10 mouse cellular contexts compared by ENCODE assay signal in the genomic region with DNA sequence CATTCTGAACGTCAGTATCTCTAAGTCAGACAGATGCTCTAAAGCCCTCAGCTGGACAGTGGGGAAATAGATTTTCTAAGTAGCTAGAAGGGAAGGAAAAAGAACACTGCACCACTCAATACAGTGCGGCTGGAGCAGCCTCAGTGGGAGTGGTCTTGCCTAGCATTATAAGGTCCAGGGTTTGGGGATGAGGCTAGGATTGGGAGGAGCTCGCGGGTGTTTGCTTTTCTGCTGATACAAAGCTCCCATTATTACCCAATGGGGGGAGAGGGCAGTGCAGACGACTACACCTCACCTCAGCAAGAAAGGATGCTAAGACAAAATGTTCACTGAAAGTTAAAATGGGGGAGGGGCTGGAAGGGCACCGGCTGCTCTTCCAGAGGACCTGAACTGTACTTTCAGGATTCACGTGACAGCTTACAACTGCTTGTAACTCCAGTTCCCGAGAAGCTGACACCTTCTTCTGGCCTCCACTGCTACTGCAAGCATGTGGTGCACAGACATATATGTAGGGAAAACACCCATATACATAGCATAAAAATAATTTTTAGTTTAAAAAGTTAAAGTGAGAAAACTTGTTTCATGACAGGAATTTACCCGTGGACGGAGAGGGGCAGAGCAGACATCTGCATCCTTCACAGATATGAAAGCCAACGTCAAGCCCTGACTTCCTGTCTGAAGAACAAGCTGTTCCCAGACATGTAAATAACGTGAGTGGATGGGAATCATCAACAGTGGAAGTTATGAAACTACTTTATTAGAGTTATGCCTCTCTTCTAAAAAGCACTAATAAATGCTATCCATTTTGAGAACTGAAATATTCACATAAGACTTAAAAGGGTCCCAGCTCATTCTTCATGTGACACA. TPM values are rescaled to one million over a fixed set of nuclear protein-coding genes. Genes with fewer than 3 reads are reported as not detected.
DNase-seq lines count a peak whose midpoint lies in the region; ATAC-seq and TF ChIP-seq lines count a peak whose summit lies in the region.
"Had no signal": no experiment of that assay in that cellular context is flagged by ENCODE, and none has a peak within 500 bp of the region (broad histone marks: within the 10 kb centered on the region; RNA-seq: fewer than 3 reads in every experiment).

No protein-coding gene starts in this region.

- peaks cover 47% of the 10 kb centered on the region for H3K4me1 ChIP-seq in heart, adult 2 months (ENCODE audit: control insufficient read depth, insufficient read depth, low read length)
- H3K4me1 ChIP-seq in intestine, embryonic 14.5 days (replicated peaks; ENCODE audit: control insufficient read depth, insufficient read depth, low read length) = peaks cover 8% of the 10 kb centered on the region

- peak; percentile 36 for DNase-seq in kidney, adult 18-20 months
- DNase-seq in kidney, adult 11 months = no peak
- DNase-seq in heart, adult 2 months = peak; percentile 66 to 67
- DNase-seq in intestine, embryonic 14.5 days (ENCODE audit: low spot score) = no peak
- peak; percentile 72 for DNase-seq in lung, postnatal 14 days
- no peak for DNase-seq in c-Kit-positive CD71-positive TER-119-positive erythroid progenitor cells, embryonic 14.5 days (ENCODE audit: low spot score)
- DNase-seq in thymus, postnatal 4 days = no peak
- no peak for DNase-seq in Muller cell, postnatal 12 days (ENCODE audit: inconsistent ontology term)
- DNase-seq: retina, postnatal 1 day had no signal

- peak; percentile 66; the same call in 1 of the 2 replicates for ATAC-seq in intestine, embryonic 14.5 days (replicated peaks; ENCODE audit: low FRiP score, low TSS enrichment, low read depth)

- no peak for TF ChIP-seq CTCF in heart, adult 2 months (IDR thresholded peaks at IDR 0.05)

- no peaks in the 10 kb centered on the region for H3K27me3 ChIP-seq in heart, adult 2 months (ENCODE audit: control insufficient read depth, insufficient read depth, low read length)
- no peaks in the 10 kb centered on the region for H3K27me3 ChIP-seq in intestine, embryonic 14.5 days (replicated peaks; ENCODE audit: control insufficient read depth, insufficient read depth, low read length)

- H3K9me3 ChIP-seq in intestine, embryonic 14.5 days (ENCODE audit: control insufficient read depth, low read length) = no peaks in the 10 kb centered on the region

- no peak overlapping the region for H3K4me3 ChIP-seq in heart, adult 2 months
- H3K4me3 ChIP-seq in intestine, embryonic 14.5 days (ENCODE audit: low read depth, low read length) = no peak overlapping the region

- H3K36me3 ChIP-seq in heart, adult 2 months (ENCODE audit: control insufficient read depth, insufficient read depth, low read length) = peaks cover 31% of the 10 kb centered on the region
- H3K36me3 ChIP-seq in intestine, embryonic 14.5 days (ENCODE audit: control insufficient read depth, insufficient read depth, low read length) = peaks cover 6% of the 10 kb centered on the region; the same call in 1 of the 2 replicates

- H3K27ac ChIP-seq in heart, adult 2 months = peak overlapping the region; percentile 88
- peak overlapping the region; percentile 11; the same call in 1 of the 2 replicates for H3K27ac ChIP-seq in intestine, embryonic 14.5 days (ENCODE audit: low read depth)

- intact Hi-C loops in heart, adult 2 months (cut with DNase I) = loop anchor here (1.0 kb wide), 1 partner anchor 31 kb away; no protein-coding TSS in a partner anchor

- no peak overlapping the region for H3K4me2 ChIP-seq in intestine, embryonic 14.5 days (ENCODE audit: low read length)

- 22% methylated on average over 12 of the region's 12 CpGs for WGBS in heart, adult 2 months
- 28% methylated on average over 12 of the region's 12 CpGs for WGBS in intestine, embryonic 14.5 days

- TF ChIP-seq POLR2A in heart, adult 2 months (IDR thresholded peaks at IDR 0.05; ENCODE audit: insufficient read depth, low read depth, low read length) = peak; percentile 51; the same call in 1 of the 2 replicates

- peaks cover 2% of the 10 kb centered on the region; the same call in 1 of the 2 replicates for H3K79me2 ChIP-seq in heart, adult 2 months (replicated peaks; ENCODE audit: control insufficient read depth, insufficient read depth, low read length)

- peak; percentile 98 for TF ChIP-seq EP300 in heart, adult 2 months (IDR thresholded peaks at IDR 0.05; ENCODE audit: insufficient read depth, low read depth, low read length)

- peak overlapping the region; percentile 3; the same call in 1 of the 2 replicates for H3K9ac ChIP-seq in heart, adult 2 months (ENCODE audit: low read depth, low read length)
- no peak overlapping the region for H3K9ac ChIP-seq in intestine, embryonic 14.5 days (ENCODE audit: low read length)

RNA-seq across cellular contexts. Expression of a gene that starts 32.9 kb away (rescaled TPM):
- 10 to 100 TPM; 15.3 to 20.9 TPM for total RNA-seq in heart, adult 2 months (2021)
- 3.9 and 4.1 TPM in 2 replicates for polyA plus RNA-seq in heart, adult 2 months (2012; rRNA removed)
- 23.6 and 31.1 TPM in 2 replicates for polyA plus RNA-seq in intestine, embryonic 14.5 days (2014; fragmentation: Nextera tagmentation; extraction: Ambion mirVana)

RNA-seq across cellular contexts. Expression of a gene that starts 46.6 kb away (rescaled TPM):
- not detected for total RNA-seq in heart, adult 2 months (2021)
- polyA plus RNA-seq in heart, adult 2 months (2012; rRNA removed) = not detected in 2 replicates
- not detected in 2 replicates for polyA plus RNA-seq in intestine, embryonic 14.5 days (2014; fragmentation: Nextera tagmentation; extraction: Ambion mirVana)
- total RNA-seq: megakaryocyte, adult 5-6 weeks had no signal

RNA-seq across cellular contexts. Expression of a gene that starts 58.3 kb away (rescaled TPM):
- under 1 TPM; 0.76 to 0.77 TPM for total RNA-seq in heart, adult 2 months (2021)
- polyA plus RNA-seq in heart, adult 2 months (2012; rRNA removed) = 0.51 and 0.94 TPM in 2 replicates
- polyA plus RNA-seq in intestine, embryonic 14.5 days (2014; fragmentation: Nextera tagmentation; extraction: Ambion mirVana) = 1.9 and 2.8 TPM in 2 replicates
- total RNA-seq: megakaryocyte, adult 5-6 weeks had no signal

Comparison
In these comparisons a context has a peak if more than half of its experiments do, and no peak if none do; other contexts are left out.
1. DNase-seq: peak in kidney, adult 18-20 months (single experiment), heart, adult 2 months (2 of 2) and lung, postnatal 14 days (single experiment); none in kidney, adult 11 months (single experiment), intestine, embryonic 14.5 days (single experiment), c-Kit-positive CD71-positive TER-119-positive erythroid progenitor cells, embryonic 14.5 days (single experiment), thymus, postnatal 4 days (single experiment) and Muller cell, postnatal 12 days (single experiment).